Mouse (Mus musculus) MEL (cell line): ENCODE data around the gene Agbl5.

Experiments used
- CHD2 ChIP-seq: IDR thresholded peaks from 2 replicates; pipeline ENCODE4 v1.6.1; 2011; ENCODE audit warnings: low read length, improper control_type of control experiment
- CTCF ChIP-seq, 3 experiments: IDR thresholded peaks in 2 of 3; conservative IDR thresholded peaks in 1 of 3; 2 replicates each; pipeline ENCODE4 v1.5.1; 2011 to 2012; ENCODE audit warnings: low read length in 3 of 3, low read depth in 2 of 3, mild to moderate bottlenecking in 2 of 3, improper control_type of control experiment in 1 of 3, inconsistent platforms in 1 of 3, mixed read lengths in 1 of 3, moderate library complexity in 1 of 3; ENCODE audit not compliant: control insufficient read depth in 1 of 3, insufficient read depth in 1 of 3, poor library complexity in 1 of 3, severe bottlenecking in 1 of 3

GRCm38 (mm10) chr5:30949654-30950326 is 61.3 kb downstream of the Agbl5 start:
- TF ChIP-seq CTCF (IDR thresholded peaks at IDR 0.05 in 2 of 3, conservative IDR thresholded peaks at IDR 0.05 in 1 of 3; ENCODE audit: control insufficient read depth in 1 of 3, insufficient read depth in 1 of 3, low read depth in 2 of 3, low read length in 3 of 3, poor library complexity in 1 of 3, severe bottlenecking in 1 of 3) (peak in 2 of 3 experiments; percentile 26 to 40; a peak in 4 of 6 replicates), CHD2 (no peak)
